Mouse (Mus musculus): ENCODE results near the gene Ctnna3. TPM values are rescaled to one million over a fixed set of nuclear protein-coding genes. Genes with fewer than 3 reads are reported as not detected.
A peak's percentile ranks its signal among the peaks of the same experiment; 100 is the strongest.
"Not testable (repeated sequence)": the region's sequence is repeated elsewhere in the genome, so short reads cannot be mapped to it uniquely, and the experiment has no call there.

Gene Ctnna3
- polyA plus RNA-seq, 1 experiment from 2014 or later, result 1.1 TPM

DNA sequence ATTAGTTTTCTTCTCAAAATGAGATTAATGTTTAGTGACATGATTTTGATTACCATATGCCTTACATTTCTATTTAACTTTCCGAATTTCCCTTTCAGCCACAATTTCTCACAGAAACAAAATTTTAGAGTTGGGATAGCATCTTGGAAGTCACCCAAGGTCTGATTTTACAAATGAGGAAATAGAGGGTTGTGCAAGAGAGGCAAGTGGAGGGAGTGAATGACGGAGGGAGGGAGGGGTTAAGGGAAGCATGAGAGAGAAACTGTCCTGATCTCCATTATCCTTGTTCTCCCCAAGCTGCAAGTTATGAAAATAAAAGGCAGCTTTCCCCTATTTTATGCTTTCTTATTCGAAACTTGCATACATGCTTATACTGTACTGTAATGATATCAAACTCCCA is 943.4 kb downstream of the Ctnna3 start:
- Histone ChIP-seq H3K36me3 (no peaks in the 10 kb centered on the region), H3K9me3 (no peaks in the 10 kb centered on the region), H3K4me2 (replicated peaks) (no peak overlapping the region), H3K27me3 (no peaks in the 10 kb centered on the region), H3K9ac (replicated peaks) (no peak overlapping the region), H3K27ac (replicated peaks) (no peak overlapping the region), H3K4me3 (no peak overlapping the region), H3K4me1 (no peaks in the 10 kb centered on the region)
- no peak for ATAC-seq (replicated peaks)
- WGBS, result 86% methylated on average over 3 of the region's 3 CpGs

DNA sequence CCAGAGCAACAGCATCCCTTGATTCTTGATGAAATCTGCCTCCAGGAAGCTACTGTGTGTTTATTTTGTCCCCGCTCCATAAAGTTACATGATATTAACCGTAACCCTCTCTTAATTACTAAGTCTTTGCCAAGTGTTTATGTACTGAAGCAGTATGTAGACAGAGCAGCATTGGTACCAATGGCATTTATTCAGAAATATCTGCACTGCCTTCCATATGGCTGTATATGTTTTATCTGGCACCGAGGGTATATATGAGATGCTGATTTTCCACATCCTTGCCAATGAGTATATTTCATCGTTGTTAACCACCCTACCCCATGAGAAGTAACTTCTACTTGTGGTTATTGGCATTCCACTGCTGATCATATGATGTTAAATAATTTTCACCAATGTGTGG is 947.9 kb downstream of the Ctnna3 start:
- no peak overlapping the region for H3K4me3 ChIP-seq
- no peak overlapping the region for H3K4me2 ChIP-seq (replicated peaks)
- ATAC-seq (replicated peaks), result no peak

DNA sequence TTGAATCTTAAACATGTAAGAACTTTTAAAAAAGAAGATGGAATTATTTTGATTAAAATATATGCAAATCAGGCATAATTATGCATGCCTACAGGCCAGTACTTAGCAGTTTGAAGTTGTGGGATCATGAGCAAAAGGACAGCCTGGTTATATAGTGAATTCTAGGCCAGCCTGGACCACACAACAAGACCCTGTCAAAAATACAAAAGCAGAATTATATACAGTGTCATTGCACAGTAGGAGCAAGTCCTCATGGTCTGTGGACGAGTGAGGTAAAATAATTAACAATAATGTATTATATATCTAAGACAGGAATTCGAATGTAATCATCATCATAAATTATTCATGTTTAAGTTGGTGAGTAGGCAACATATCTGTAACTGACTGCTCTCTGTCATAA is 966.7 kb downstream of the Ctnna3 start:
- no peak for ATAC-seq (replicated peaks)
- 53% methylated on average over 2 of the region's 2 CpGs for WGBS
- Histone ChIP-seq H3K9me3 (no peaks in the 10 kb centered on the region), H3K27ac (replicated peaks) (no peak overlapping the region), H3K4me1 (no peaks in the 10 kb centered on the region), H3K27me3 (no peaks in the 10 kb centered on the region), H3K36me3 (no peaks in the 10 kb centered on the region), H3K9ac (replicated peaks) (no peak overlapping the region), H3K4me2 (replicated peaks) (no peak overlapping the region), H3K4me3 (no peak overlapping the region)

More for the DNA sequence above, 947.9 kb downstream of the Ctnna3 start:
- Histone ChIP-seq H3K36me3 (no peaks in the 10 kb centered on the region), H3K9me3 (no peaks in the 10 kb centered on the region), H3K4me1 (no peaks in the 10 kb centered on the region), H3K9ac (replicated peaks) (no peak overlapping the region), H3K27me3 (no peaks in the 10 kb centered on the region), H3K27ac (replicated peaks) (no peak overlapping the region)
- WGBS, result 73% methylated on average over 4 of the region's 4 CpGs

DNA sequence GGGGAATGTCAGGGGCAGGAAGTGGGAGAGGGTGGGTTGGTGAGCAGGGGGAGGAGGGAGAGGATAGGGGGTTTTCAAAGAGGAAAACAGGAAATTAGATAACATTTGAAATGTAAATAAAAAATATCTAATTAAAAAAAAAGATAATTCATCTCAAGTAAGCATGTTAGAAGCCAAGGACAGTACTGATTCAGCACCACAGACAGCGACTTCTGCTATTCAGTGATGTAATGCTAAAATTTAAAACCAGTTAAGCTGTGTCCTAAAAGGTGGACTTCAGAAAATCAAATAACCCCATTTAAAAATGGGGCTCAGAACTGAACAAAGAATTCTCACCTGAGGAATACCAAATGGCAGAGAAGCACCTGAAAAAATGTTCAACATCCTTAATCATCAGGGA is 988.5 kb downstream of the Ctnna3 start:
- WGBS, result 40% methylated on average over 1 of the region's 1 CpGs
- ATAC-seq (replicated peaks), result not testable (repeated sequence)

DNA sequence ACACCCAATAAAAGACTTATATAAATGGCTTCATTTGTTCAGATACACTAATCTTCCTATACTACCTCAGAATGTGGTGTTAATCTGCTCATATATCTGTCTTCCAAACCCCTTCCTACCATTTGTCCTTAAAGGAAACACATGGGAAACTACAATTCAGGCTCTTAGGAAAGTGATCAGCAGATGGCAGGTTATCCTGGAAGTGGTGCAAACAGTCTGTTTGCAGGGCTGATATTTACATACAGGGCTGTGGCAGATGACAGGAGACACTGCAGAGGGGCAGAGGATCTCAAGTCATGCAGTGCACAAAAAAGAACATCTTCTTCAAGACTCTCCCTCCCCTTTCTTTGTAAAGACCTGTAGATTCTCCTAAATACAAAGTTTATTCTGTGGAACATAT is 1008.8 kb downstream of the Ctnna3 start:
- Histone ChIP-seq H3K4me1 (no peaks in the 10 kb centered on the region), H3K4me3 (no peak overlapping the region), H3K36me3 (no peaks in the 10 kb centered on the region), H3K4me2 (replicated peaks) (no peak overlapping the region), H3K9me3 (no peaks in the 10 kb centered on the region), H3K27me3 (no peaks in the 10 kb centered on the region), H3K27ac (replicated peaks) (no peak overlapping the region), H3K9ac (replicated peaks) (no peak overlapping the region)
- ATAC-seq (replicated peaks), result peak; percentile 66; the same call in 1 of the 2 replicates

More for the DNA sequence above, 988.5 kb downstream of the Ctnna3 start:
- not testable (repeated sequence) for H3K9me3 ChIP-seq; H3K27me3 ChIP-seq; H3K4me1 ChIP-seq; H3K4me2 ChIP-seq (replicated peaks); H3K9ac ChIP-seq (replicated peaks); H3K4me3 ChIP-seq; H3K27ac ChIP-seq (replicated peaks); H3K36me3 ChIP-seq

DNA sequence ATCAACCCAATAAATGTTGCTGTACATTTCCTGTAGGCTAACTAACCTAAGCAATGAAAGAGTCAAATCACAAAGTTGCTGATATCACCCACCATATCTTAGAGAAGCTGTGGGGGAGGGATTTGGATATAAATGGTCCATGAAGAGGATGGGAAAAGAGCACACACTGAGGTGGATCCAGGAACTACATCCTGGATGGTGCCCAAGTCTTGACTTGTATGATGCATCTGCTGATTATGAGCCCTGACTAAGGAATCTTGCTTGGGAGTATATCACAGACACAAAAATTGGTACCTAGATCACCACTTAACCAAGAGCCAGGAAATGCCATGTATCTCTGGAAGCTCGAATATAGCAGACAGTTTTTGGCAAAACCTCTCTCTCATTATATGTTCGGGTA is 1018.7 kb downstream of the Ctnna3 start:
- H3K36me3 ChIP-seq, result no peaks in the 10 kb centered on the region
- H3K4me3 ChIP-seq, result no peak overlapping the region
- H3K27me3 ChIP-seq, result no peaks in the 10 kb centered on the region
- 58% methylated on average over 2 of the region's 2 CpGs for WGBS
- H3K9ac ChIP-seq (replicated peaks), result no peak overlapping the region
- H3K4me1 ChIP-seq, result no peaks in the 10 kb centered on the region
- ATAC-seq (replicated peaks), result no peak
- no peaks in the 10 kb centered on the region for H3K9me3 ChIP-seq
- H3K4me2 ChIP-seq (replicated peaks), result no peak overlapping the region
- H3K27ac ChIP-seq (replicated peaks), result no peak overlapping the region

DNA sequence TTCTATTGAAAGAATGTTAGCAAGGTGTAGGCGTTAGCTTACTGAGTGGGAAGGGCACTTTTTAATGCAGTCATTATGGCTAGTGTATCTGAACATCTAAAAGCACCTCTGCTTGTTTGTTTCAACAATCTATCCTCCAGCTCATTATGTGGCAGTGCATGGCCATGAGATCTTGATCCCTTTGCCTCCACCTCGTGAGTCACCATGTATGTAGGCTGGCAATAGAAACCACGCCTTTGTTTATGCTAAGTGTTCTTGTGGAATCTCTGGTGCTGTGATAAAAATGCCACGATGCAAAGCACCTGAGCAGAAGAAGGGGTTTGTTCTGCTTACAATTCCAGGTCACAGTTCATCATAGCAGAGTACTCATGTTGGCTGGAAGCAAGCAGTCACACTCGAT is 1053.4 kb downstream of the Ctnna3 start:
- ATAC-seq (replicated peaks), result no peak
- WGBS, result 78% methylated on average over 5 of the region's 5 CpGs

DNA sequence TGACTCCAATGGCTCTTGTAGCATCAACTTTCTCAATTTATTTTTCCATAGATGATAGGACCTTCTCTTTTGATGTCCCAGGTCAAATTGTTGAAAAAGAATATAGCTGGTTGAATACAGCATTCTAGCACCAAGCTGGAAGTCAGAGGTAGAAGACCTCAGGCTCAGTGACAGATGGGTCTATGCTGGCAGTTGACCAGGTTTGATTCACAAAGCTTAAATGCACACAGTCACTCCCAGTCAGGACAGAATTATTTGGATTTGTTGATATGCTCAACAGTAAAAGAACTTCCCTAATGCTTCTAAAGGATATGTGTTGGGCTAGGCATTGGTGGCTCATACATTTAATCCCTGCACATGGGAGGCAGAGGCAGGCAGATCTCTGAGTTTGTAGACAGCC is 1059.6 kb downstream of the Ctnna3 start:
- no peaks in the 10 kb centered on the region for H3K36me3 ChIP-seq
- H3K4me1 ChIP-seq, result no peaks in the 10 kb centered on the region
- no peak overlapping the region for H3K27ac ChIP-seq (replicated peaks)
- no peak overlapping the region for H3K4me2 ChIP-seq (replicated peaks)
- no peak overlapping the region for H3K9ac ChIP-seq (replicated peaks)
- ATAC-seq (replicated peaks), result no peak
- no peaks in the 10 kb centered on the region for H3K27me3 ChIP-seq
- H3K9me3 ChIP-seq, result no peaks in the 10 kb centered on the region
- no peak overlapping the region for H3K4me3 ChIP-seq

More for the DNA sequence above, 1053.4 kb downstream of the Ctnna3 start:
- H3K4me2 ChIP-seq (replicated peaks), result no peak overlapping the region
- H3K4me3 ChIP-seq, result no peak overlapping the region
- no peaks in the 10 kb centered on the region for H3K9me3 ChIP-seq
- H3K27ac ChIP-seq (replicated peaks), result no peak overlapping the region
- no peaks in the 10 kb centered on the region for H3K4me1 ChIP-seq
- H3K36me3 ChIP-seq, result no peaks in the 10 kb centered on the region
- no peaks in the 10 kb centered on the region for H3K27me3 ChIP-seq
- H3K9ac ChIP-seq (replicated peaks), result no peak overlapping the region

DNA sequence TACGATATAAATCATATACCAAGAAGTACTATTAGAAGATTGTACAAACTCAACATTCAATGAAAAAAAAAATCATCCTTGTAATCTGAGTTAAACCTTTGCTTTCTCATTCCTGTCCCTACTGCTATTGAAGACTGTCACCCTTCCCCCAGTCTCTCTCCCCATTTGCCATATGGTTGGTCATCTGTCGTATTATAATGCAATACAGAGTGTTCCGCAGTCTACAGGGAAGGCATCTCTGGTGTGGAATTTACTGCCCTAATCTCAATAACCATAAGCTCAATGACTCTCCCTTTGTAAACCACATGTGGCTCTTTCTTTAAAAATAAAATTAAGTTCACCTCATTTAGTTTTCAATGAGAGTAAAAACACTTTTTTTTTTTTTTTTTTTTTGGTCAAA is 1113.7 kb downstream of the Ctnna3 start:
- 68% methylated on average over 3 of the region's 3 CpGs for WGBS
- no peak overlapping the region for H3K9ac ChIP-seq (replicated peaks)
- peak; percentile 82; the same call in 1 of the 2 replicates for ATAC-seq (replicated peaks)
- H3K36me3 ChIP-seq, result no peaks in the 10 kb centered on the region
- no peaks in the 10 kb centered on the region for H3K9me3 ChIP-seq
- H3K27me3 ChIP-seq, result no peaks in the 10 kb centered on the region
- 0 out of 2 replicates have a peak, but pooled peaks cover 4% of the 10 kb centered on the region for H3K4me1 ChIP-seq
- H3K4me3 ChIP-seq, result no peak overlapping the region
- no peak overlapping the region for H3K4me2 ChIP-seq (replicated peaks)
- no peak overlapping the region for H3K27ac ChIP-seq (replicated peaks)

DNA sequence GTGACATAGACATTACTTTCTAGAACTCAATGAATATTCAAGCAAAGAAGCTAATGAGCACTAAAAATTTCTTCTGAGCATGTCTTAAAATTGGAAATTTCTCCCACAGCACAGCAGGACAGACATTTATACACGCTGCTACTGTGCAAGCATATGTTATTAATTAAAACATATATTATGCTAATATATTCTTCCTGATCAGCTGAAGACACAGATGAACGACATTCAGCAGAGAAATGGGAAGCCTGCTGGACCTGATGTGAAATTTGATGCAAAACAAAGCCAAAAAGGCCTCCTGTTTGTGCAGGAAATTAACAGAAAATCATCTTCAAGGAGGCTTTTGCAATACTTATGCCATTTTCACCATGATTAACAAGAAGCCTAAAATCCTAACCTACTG is 1114.5 kb downstream of the Ctnna3 start:
- Histone ChIP-seq H3K9ac (replicated peaks) (no peak overlapping the region), H3K36me3 (no peaks in the 10 kb centered on the region), H3K4me3 (no peak overlapping the region), H3K27me3 (no peaks in the 10 kb centered on the region), H3K4me2 (replicated peaks) (no peak overlapping the region), H3K27ac (replicated peaks) (peak overlapping the region; percentile 51), H3K9me3 (no peaks in the 10 kb centered on the region), H3K4me1 (0 out of 2 replicates have a peak, but pooled peaks cover 4% of the 10 kb centered on the region)
- 23% methylated on average over 2 of the region's 2 CpGs for WGBS
- peak; percentile 82 for ATAC-seq (replicated peaks)

DNA sequence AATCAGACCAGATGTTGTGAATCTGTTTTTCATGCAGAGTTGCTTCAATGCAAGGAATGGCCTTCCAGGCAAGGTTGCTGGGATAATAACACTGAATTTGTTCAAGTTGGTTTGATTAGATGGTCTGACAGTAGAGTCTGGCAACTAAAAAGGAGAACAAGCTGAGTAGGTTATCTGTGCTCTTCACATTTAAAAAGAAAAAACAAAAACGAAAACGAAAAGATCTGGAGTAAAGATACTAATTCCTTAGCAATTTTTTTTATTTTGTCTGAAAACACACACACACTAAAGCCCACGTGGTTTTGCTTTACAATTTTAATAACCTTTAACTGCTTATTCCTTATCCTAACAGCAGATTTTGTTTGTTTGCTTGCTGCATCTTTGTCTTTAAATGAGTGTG is 1141.4 kb downstream of the Ctnna3 start:
- H3K27me3 ChIP-seq, result no peaks in the 10 kb centered on the region
- 91% methylated on average over 3 of the region's 3 CpGs for WGBS
- no peaks in the 10 kb centered on the region for H3K4me1 ChIP-seq
- H3K4me2 ChIP-seq (replicated peaks), result no peak overlapping the region
- no peak overlapping the region for H3K4me3 ChIP-seq
- no peaks in the 10 kb centered on the region for H3K9me3 ChIP-seq
- no peak overlapping the region for H3K9ac ChIP-seq (replicated peaks)
- ATAC-seq (replicated peaks), result no peak
- H3K36me3 ChIP-seq, result no peaks in the 10 kb centered on the region
- no peak overlapping the region for H3K27ac ChIP-seq (replicated peaks)

DNA sequence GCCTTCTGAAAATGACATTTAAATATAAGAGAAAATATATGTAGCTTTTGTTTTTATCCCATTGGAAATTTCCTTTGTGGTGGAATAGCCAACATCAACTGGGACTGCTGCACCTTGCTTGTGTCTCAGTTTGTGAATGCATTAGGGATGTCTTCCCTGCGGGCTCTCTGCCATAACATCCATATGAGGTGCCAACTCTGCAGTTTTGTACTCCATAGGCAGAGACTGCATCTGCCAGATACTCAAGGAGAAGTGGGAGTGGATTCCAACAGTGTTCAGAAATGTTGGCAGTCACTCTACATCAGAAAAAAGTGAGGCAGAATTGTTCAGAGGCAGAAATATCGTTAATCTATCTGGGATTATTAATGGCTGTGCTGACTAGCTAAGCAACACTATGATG is 1158.2 kb downstream of the Ctnna3 start:
- Histone ChIP-seq H3K4me1 (no peaks in the 10 kb centered on the region), H3K4me3 (no peak overlapping the region), H3K27me3 (no peaks in the 10 kb centered on the region), H3K27ac (replicated peaks) (no peak overlapping the region), H3K4me2 (replicated peaks) (no peak overlapping the region), H3K9ac (replicated peaks) (no peak overlapping the region), H3K36me3 (no peaks in the 10 kb centered on the region), H3K9me3 (no peaks in the 10 kb centered on the region)
- 68% methylated on average over 2 of the region's 2 CpGs for WGBS
- no peak for ATAC-seq (replicated peaks)

DNA sequence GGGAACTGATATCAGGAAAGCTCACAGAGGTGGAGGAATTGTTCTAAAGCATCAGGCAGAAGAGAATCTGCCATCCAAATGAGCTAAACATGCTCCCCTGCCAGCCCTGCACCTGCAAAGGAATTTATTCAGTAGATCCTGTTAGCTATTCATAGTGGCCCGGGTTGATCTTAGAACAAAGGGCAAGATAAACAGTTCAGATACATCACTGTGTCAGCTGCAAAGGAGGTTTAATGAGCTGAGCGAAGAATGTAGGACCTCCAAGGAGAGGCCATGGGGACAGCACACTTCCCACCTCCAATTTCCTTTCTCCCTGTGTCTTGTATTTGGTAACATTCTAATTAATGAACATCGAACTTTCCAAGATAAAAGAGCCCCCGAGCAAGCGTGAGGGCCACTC is 1206.9 kb downstream of the Ctnna3 start:
- WGBS, result 14% methylated on average over 5 of the region's 5 CpGs
- H3K9ac ChIP-seq (replicated peaks), result no peak overlapping the region
- no peaks in the 10 kb centered on the region for H3K27me3 ChIP-seq
- no peak overlapping the region for H3K4me2 ChIP-seq (replicated peaks)
- ATAC-seq (replicated peaks), result no peak
- H3K4me3 ChIP-seq, result no peak overlapping the region
- H3K4me1 ChIP-seq, result no peaks in the 10 kb centered on the region
- no peak overlapping the region for H3K27ac ChIP-seq (replicated peaks)
- H3K36me3 ChIP-seq, result no peaks in the 10 kb centered on the region
- H3K9me3 ChIP-seq, result no peaks in the 10 kb centered on the region
